Mouse (Mus musculus) liver, postnatal 0 days (tissue): Measurements from ENCODE around the gene Nol11.

Experiments used
- CTCF ChIP-seq: sonication (generic); IDR thresholded peaks from 2 replicates; pipeline ENCODE4 v1.5.1; 2016; ENCODE audit warnings: antibody characterized with exemption, low read depth
- EP300 ChIP-seq: IDR thresholded peaks from 2 replicates; pipeline ENCODE4 v1.6.1; 2016; ENCODE audit warnings: antibody characterized with exemption, low read depth, mild to moderate bottlenecking

GRCm38 (mm10) chr11:107155292-107155691, 33.9 kb downstream of the Nol11 start:
- no peak for TF ChIP-seq CTCF
- TF ChIP-seq EP300: no peak
